Mouse (Mus musculus): ENCODE measurements around the gene Hba-x. TPM values are rescaled to one million over a fixed set of nuclear protein-coding genes. Genes with fewer than 3 reads are reported as not detected.

Hba-x gene
- polyA plus RNA-seq, 1 experiment from 2014 or later = 6,218 TPM

GRCm38 (mm10) chr11:32250880-32251763 lies 25.1 kb upstream of the Hba-x start:
- peak; percentile 96 for ATAC-seq (ENCODE audit: insufficient number of reproducible peaks, low FRiP score)
- no peak overlapping the region for H3K4me2 ChIP-seq
- H3K9me3 ChIP-seq (replicated peaks) = no peaks in the 10 kb centered on the region
- peak overlapping the region; percentile 58 for H3K27ac ChIP-seq (ENCODE audit: poor library complexity, severe bottlenecking)
- H3K27me3 ChIP-seq (replicated peaks) = no peaks in the 10 kb centered on the region
- H3K4me1 ChIP-seq (replicated peaks) = no peaks in the 10 kb centered on the region
- no peak overlapping the region for H3K9ac ChIP-seq
- 79% methylated on average over 8 of the region's 8 CpGs for WGBS
- H3K4me3 ChIP-seq = no peak overlapping the region
- H3K36me3 ChIP-seq = peaks cover 50% of the 10 kb centered on the region

- no peaks in the 10 kb centered on the region for H3K27me3 ChIP-seq (replicated peaks)
- no peak for ATAC-seq (ENCODE audit: insufficient number of reproducible peaks, low FRiP score)
- H3K9ac ChIP-seq = no peak overlapping the region
- H3K27ac ChIP-seq (ENCODE audit: poor library complexity, severe bottlenecking) = no peak overlapping the region
- no peaks in the 10 kb centered on the region for H3K9me3 ChIP-seq (replicated peaks)
- no peaks in the 10 kb centered on the region for H3K4me1 ChIP-seq (replicated peaks)
- H3K4me2 ChIP-seq = no peak overlapping the region
- peaks cover 42% of the 10 kb centered on the region for H3K36me3 ChIP-seq
- WGBS = 96% methylated on average over 1 of the region's 1 CpGs
- no peak overlapping the region for H3K4me3 ChIP-seq
Measured at GRCm38 (mm10) chr11:32253121-32253520, 23.1 kb upstream of the Hba-x start.

DNA sequence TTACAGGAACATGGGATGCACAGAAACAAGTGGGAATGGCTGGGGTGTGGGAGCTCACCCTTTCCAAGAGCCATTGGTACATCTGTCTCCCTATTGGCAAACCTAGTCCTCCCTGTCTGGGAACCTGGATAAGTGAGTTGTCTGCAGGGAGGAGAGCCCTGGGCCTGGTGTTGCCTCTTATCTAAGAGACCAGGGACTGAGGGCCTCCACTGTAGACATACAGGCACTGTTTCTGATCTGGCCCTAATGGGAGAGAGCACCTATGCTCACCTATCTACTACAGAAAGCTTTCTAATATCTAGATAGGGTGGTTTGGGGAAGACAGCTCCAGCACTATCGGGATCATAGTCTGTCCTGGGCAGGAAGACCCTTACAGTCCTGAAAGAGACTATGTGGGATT lies 20.1 kb upstream of the Hba-x start:
- Histone ChIP-seq H3K27ac (ENCODE audit: poor library complexity, severe bottlenecking) (peak overlapping the region; percentile 70), H3K9ac (0 out of 2 replicates have a peak overlapping the region, but pooled peaks have one; percentile 37), H3K36me3 (peaks cover 44% of the 10 kb centered on the region), H3K4me1 (replicated peaks) (no peaks in the 10 kb centered on the region), H3K4me2 (no peak overlapping the region), H3K27me3 (replicated peaks) (no peaks in the 10 kb centered on the region), H3K4me3 (no peak overlapping the region), H3K9me3 (replicated peaks) (no peaks in the 10 kb centered on the region)
- 89% methylated on average over 1 of the region's 1 CpGs for WGBS
- ATAC-seq (ENCODE audit: insufficient number of reproducible peaks, low FRiP score) = peak; percentile 94

DNA sequence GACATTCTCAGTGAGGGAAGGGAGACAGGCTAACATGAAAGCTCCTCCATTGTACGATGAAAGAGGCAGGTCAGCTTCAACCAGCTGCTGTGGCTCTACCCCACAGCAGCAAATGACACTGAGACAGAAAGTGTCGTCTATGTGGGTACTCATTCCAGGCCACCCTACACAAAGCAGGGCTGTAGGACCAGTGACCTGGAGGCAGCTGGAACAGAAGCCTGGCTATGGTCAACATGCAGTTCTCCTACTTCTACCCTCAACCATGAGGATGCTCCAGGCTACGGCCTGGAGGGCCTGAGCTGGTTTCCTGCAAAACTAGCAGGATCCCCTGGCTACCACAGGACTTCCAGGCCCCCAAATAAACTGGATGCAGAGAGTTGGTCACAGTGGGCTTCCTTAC lies 19.6 kb upstream of the Hba-x start:
- H3K27me3 ChIP-seq (replicated peaks) = no peaks in the 10 kb centered on the region
- peak; percentile 3; the same call in 1 of the 2 replicates for ATAC-seq (ENCODE audit: insufficient number of reproducible peaks, low FRiP score)
- no peak overlapping the region for H3K4me3 ChIP-seq
- no peaks in the 10 kb centered on the region for H3K4me1 ChIP-seq (replicated peaks)
- H3K36me3 ChIP-seq = peaks cover 44% of the 10 kb centered on the region
- no peak overlapping the region for H3K9ac ChIP-seq
- H3K27ac ChIP-seq (ENCODE audit: poor library complexity, severe bottlenecking) = peak overlapping the region; percentile 70
- 80% methylated on average over 3 of the region's 3 CpGs for WGBS
- H3K9me3 ChIP-seq (replicated peaks) = no peaks in the 10 kb centered on the region
- no peak overlapping the region for H3K4me2 ChIP-seq

DNA sequence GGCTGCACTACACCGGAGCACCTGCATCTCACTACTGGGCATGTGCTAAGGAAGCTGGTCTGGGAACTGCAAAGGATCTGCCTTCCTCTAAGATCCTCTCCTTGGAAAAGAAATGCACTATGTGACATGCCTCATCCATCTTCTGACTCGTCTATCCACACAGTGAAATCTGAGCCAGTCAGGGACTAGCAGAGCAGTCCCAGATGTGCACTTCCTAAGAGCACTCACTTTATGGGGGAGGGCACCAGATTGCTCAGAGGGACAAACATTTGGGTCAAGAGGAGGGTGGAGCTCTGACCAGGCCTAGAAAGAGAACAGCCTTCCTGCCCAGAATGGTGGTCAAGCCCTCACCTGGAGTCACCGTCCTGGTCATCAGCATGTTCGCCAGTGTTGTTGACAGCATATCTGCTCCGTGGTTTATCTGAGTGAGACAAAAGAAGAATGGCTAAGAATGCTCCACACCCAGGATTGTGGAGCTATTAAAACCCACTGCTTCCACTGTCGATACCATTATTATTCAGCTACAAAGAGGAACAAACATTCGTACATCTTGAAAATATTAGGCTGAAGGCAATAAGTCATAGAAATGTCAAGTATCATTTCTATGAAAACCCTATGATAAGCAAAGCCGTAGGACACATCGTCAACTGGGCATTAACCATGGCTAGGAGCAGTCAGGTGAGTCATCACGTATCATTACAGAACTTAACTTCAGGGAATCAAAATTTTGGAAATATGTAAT lies 13.4 kb upstream of the Hba-x start:
- Histone ChIP-seq H3K27me3 (replicated peaks) (no peaks in the 10 kb centered on the region), H3K9me3 (replicated peaks) (no peaks in the 10 kb centered on the region), H3K4me3 (no peak overlapping the region), H3K4me2 (no peak overlapping the region), H3K9ac (no peak overlapping the region), H3K27ac (ENCODE audit: poor library complexity, severe bottlenecking) (0 out of 2 replicates have a peak overlapping the region, but pooled peaks have one; percentile 8), H3K36me3 (peaks cover 21% of the 10 kb centered on the region), H3K4me1 (replicated peaks) (peaks cover 10% of the 10 kb centered on the region)
- no peak for ATAC-seq (ENCODE audit: insufficient number of reproducible peaks, low FRiP score)
- 73% methylated on average over 10 of the region's 10 CpGs for WGBS

- 78% methylated on average over 3 of the region's 3 CpGs for WGBS
- Histone ChIP-seq H3K4me3 (no peak overlapping the region), H3K4me1 (replicated peaks) (peaks cover 13% of the 10 kb centered on the region), H3K27me3 (replicated peaks) (no peaks in the 10 kb centered on the region), H3K4me2 (no peak overlapping the region), H3K27ac (ENCODE audit: poor library complexity, severe bottlenecking) (peak overlapping the region; percentile 64), H3K9ac (no peak overlapping the region), H3K9me3 (replicated peaks) (no peaks in the 10 kb centered on the region), H3K36me3 (peaks cover 10% of the 10 kb centered on the region)
- ATAC-seq (ENCODE audit: insufficient number of reproducible peaks, low FRiP score) = peak; percentile 65
Measured at GRCm38 (mm10) chr11:32265117-32265738, 11.0 kb upstream of the Hba-x start.

- peak overlapping the region; percentile 34; the same call in 1 of the 2 replicates for H3K27ac ChIP-seq (ENCODE audit: poor library complexity, severe bottlenecking)
- peaks cover 3% of the 10 kb centered on the region for H3K36me3 ChIP-seq
- H3K4me1 ChIP-seq (replicated peaks) = peaks cover 13% of the 10 kb centered on the region
- H3K4me2 ChIP-seq = no peak overlapping the region
- no peaks in the 10 kb centered on the region for H3K27me3 ChIP-seq (replicated peaks)
- WGBS = 93% methylated on average over 6 of the region's 6 CpGs
- no peak for ATAC-seq (ENCODE audit: insufficient number of reproducible peaks, low FRiP score)
- no peaks in the 10 kb centered on the region for H3K9me3 ChIP-seq (replicated peaks)
- H3K9ac ChIP-seq = no peak overlapping the region
- H3K4me3 ChIP-seq = no peak overlapping the region
Measured at GRCm38 (mm10) chr11:32266194-32266593, 10.0 kb upstream of the Hba-x start.

DNA sequence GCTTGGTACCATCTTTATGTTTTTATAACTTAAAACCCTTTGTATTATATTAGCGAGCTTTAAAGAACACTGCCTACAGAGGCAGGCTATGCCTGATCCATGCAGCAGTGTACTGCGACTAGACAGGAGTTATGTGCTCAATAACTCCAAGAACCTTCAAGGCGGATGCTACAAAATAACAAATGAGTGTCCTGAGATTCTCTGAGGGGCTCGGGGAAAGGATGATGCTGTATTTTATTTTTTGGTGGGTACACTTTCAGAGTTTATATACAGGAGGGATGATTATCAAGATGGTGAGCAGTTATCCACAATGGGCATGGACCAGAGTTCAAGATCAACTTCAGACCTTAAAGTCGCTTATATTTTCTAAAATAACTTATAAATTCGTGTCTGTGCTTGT lies 9.4 kb upstream of the Hba-x start:
- peaks cover 13% of the 10 kb centered on the region for H3K4me1 ChIP-seq (replicated peaks)
- no peaks in the 10 kb centered on the region for H3K9me3 ChIP-seq (replicated peaks)
- H3K4me2 ChIP-seq = peak overlapping the region; percentile 70
- peak overlapping the region; percentile 93 for H3K27ac ChIP-seq (ENCODE audit: poor library complexity, severe bottlenecking)
- 29% methylated on average over 6 of the region's 6 CpGs for WGBS
- H3K36me3 ChIP-seq = 0 out of 2 replicates have a peak, but pooled peaks cover 3% of the 10 kb centered on the region
- peak overlapping the region; percentile 90 for H3K4me3 ChIP-seq
- 0 out of 2 replicates have a peak, but pooled peaks cover 3% of the 10 kb centered on the region for H3K27me3 ChIP-seq (replicated peaks)
- H3K9ac ChIP-seq = peak overlapping the region; percentile 95
- ATAC-seq (ENCODE audit: insufficient number of reproducible peaks, low FRiP score) = no peak

- Histone ChIP-seq H3K9me3 (replicated peaks) (no peaks in the 10 kb centered on the region), H3K4me1 (replicated peaks) (peaks cover 13% of the 10 kb centered on the region), H3K27ac (ENCODE audit: poor library complexity, severe bottlenecking) (peak within 1 kb of the TSS; percentile 93), H3K4me2 (peak within 1 kb of the TSS; percentile 70), H3K4me3 (peak within 1 kb of the TSS; percentile 90), H3K36me3 (0 out of 2 replicates have a peak, but pooled peaks cover under 1% of the 10 kb centered on the region), H3K9ac (peak within 1 kb of the TSS; percentile 95), H3K27me3 (replicated peaks) (0 out of 2 replicates have a peak, but pooled peaks cover 3% of the 10 kb centered on the region)
- under 1% methylated on average over 54 of the region's 54 CpGs for WGBS
- peak; percentile 92 for ATAC-seq (ENCODE audit: insufficient number of reproducible peaks, low FRiP score)
Measured at GRCm38 (mm10) chr11:32267188-32267884, 8.9 kb upstream of the Hba-x start, which contains the start of gene Nprl3. TSS of gene Nprl3 (minus strand) at chr11:32267707.

- Histone ChIP-seq H3K27me3 (replicated peaks) (0 out of 2 replicates have a peak, but pooled peaks cover 3% of the 10 kb centered on the region), H3K4me1 (replicated peaks) (peaks cover 10% of the 10 kb centered on the region), H3K9ac (peak overlapping the region; percentile 95), H3K4me3 (peak overlapping the region; percentile 90), H3K9me3 (replicated peaks) (no peaks in the 10 kb centered on the region), H3K4me2 (peak overlapping the region; percentile 70), H3K36me3 (no peaks in the 10 kb centered on the region), H3K27ac (ENCODE audit: poor library complexity, severe bottlenecking) (peak overlapping the region; percentile 93)
- WGBS = 29% methylated on average over 5 of the region's 5 CpGs
- 0 out of 2 replicates have a peak, but pooled peaks have one; percentile 15 for ATAC-seq (ENCODE audit: insufficient number of reproducible peaks, low FRiP score)
Measured at GRCm38 (mm10) chr11:32267964-32268363, 8.2 kb upstream of the Hba-x start.
